Mouse (Mus musculus): ENCODE measurements around the gene Fxyd7. TPM values are rescaled to one million over a fixed set of nuclear protein-coding genes. Genes with fewer than 3 reads are reported as not detected.

Fxyd7 gene
- polyA plus RNA-seq, 1 experiment from 2014 or later, result 1.8 TPM

DNA sequence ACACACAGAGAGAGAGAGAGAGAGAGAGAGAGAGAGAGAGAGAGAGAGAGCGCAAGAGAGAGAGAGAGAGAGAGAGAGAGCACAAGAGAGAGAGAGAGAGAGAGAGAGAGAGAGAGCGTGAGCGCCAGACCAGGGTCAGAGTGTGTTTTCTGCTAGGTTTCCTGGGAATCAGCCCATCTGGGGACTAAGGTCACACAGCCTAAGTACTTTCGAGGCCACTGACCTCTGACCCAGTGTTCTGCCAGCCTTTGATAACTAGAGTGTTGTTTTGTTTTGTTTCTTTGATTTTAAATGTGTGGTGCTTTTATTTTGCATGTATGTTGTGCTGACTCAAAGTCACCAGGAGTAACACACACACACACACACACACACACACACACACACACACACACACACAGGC, 4.6 kb upstream of the Fxyd7 start:
- TF ChIP-seq EP300 (IDR thresholded peaks at IDR 0.05), result no peak
- no peak for TF ChIP-seq CTCF (IDR thresholded peaks at IDR 0.05)
- DNase-seq (ENCODE audit: low spot score) (peak; percentile 50), ATAC-seq (peak; percentile 31)
- H3K9ac ChIP-seq (replicated peaks; ENCODE audit: low read depth), result no peak overlapping the region
- H3K4me2 ChIP-seq (replicated peaks; ENCODE audit: low read depth, low read length), result no peak overlapping the region
- H3K4me3 ChIP-seq (ENCODE audit: low read depth, low read length), result no peak overlapping the region
- H3K36me3 ChIP-seq (ENCODE audit: insufficient read depth, low read length), result no peaks in the 10 kb centered on the region
- peaks cover 22% of the 10 kb centered on the region for H3K27me3 ChIP-seq (replicated peaks; ENCODE audit: insufficient read depth, low read length)
- WGBS, result 41% methylated on average over 3 of the region's 4 CpGs
- no peaks in the 10 kb centered on the region for H3K9me3 ChIP-seq (ENCODE audit: low read length)
- 0 out of 2 replicates have a peak, but pooled peaks cover 7% of the 10 kb centered on the region for H3K4me1 ChIP-seq (ENCODE audit: insufficient read depth, low read depth, low read length)
- H3K27ac ChIP-seq (ENCODE audit: low read length), result no peak overlapping the region; the same call in 1 of the 2 replicates

DNA sequence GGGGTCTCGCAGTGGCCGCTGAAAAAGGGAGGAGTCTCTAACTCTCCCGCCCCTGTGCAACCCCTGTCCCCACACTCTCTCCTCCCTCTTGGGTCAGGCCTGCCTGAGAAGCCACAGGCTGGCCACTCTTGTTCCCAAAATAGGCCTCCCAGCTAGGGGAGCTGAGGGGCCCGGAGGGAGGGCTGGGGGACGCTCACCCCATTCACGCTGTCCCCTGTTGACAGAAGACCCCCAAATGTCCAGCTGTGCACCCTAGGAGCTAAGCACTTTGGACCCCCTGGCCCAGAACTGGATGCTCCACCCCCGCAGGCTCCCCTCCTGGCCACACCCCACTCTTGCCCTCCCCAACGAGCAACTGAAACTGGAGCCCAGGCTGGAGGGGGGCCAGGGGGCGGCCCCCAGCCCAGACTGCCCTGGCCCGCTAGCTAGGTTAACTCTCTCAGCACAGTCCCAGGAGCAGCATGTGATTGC, 4.1 kb upstream of the Fxyd7 start:
- H3K9me3 ChIP-seq (ENCODE audit: low read length), result no peaks in the 10 kb centered on the region
- peak overlapping the region; percentile 44 for H3K4me2 ChIP-seq (replicated peaks; ENCODE audit: low read depth, low read length)
- ATAC-seq (peak; percentile 90), DNase-seq (ENCODE audit: low spot score) (peak; percentile 90)
- 0 out of 2 replicates have a peak overlapping the region, but pooled peaks have one; percentile 12 for H3K9ac ChIP-seq (replicated peaks; ENCODE audit: low read depth)
- 17% methylated on average over 10 of the region's 10 CpGs for WGBS
- H3K4me1 ChIP-seq (ENCODE audit: insufficient read depth, low read depth, low read length), result 0 out of 2 replicates have a peak, but pooled peaks cover 7% of the 10 kb centered on the region
- no peak for TF ChIP-seq CTCF (IDR thresholded peaks at IDR 0.05)
- TF ChIP-seq EP300 (IDR thresholded peaks at IDR 0.05), result no peak
- H3K27ac ChIP-seq (ENCODE audit: low read length), result peak overlapping the region; percentile 80
- H3K4me3 ChIP-seq (ENCODE audit: low read depth, low read length), result peak overlapping the region; percentile 30
- H3K27me3 ChIP-seq (replicated peaks; ENCODE audit: insufficient read depth, low read length), result peaks cover 27% of the 10 kb centered on the region
- H3K36me3 ChIP-seq (ENCODE audit: insufficient read depth, low read length), result no peaks in the 10 kb centered on the region

DNA sequence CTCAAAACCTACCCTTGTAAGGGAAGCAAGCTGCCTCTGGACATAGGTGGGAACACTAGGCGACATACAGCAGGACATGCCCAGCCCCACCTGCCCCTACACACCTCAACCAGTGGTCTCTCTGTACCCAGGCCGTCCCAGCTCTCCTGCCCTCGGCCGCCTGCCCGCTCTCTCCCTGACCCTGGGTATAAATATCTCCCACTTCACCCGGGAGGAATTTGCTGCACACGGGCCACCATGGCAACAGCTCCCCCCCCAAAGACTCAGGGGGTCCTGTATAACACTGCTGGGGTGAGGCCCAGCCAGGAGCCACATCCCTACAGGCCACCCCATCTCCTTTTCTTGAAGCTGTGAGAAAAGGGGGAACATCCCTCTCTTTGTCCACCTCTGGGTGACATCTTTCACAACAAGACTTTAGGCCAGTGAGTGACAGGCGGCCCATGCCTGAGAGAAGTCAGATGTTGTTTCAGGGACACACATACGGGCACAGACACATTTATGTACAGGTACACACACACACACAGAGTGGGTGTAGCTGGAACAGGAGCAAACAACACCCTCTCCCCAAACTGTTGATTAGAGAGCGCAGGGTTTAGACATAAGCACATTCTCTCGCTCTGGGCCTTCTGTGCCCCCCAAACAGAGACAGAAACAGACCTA, 3.5 kb upstream of the Fxyd7 start:
- H3K4me1 ChIP-seq (ENCODE audit: insufficient read depth, low read depth, low read length), result 0 out of 2 replicates have a peak, but pooled peaks cover 7% of the 10 kb centered on the region
- peak; percentile 27 for DNase-seq (ENCODE audit: low spot score)
- H3K27ac ChIP-seq (ENCODE audit: low read length), result peak overlapping the region; percentile 80
- 37% methylated on average over 11 of the region's 11 CpGs for WGBS
- H3K9ac ChIP-seq (replicated peaks; ENCODE audit: low read depth), result 0 out of 2 replicates have a peak overlapping the region, but pooled peaks have one; percentile 12
- H3K36me3 ChIP-seq (ENCODE audit: insufficient read depth, low read length), result no peaks in the 10 kb centered on the region
- peaks cover 32% of the 10 kb centered on the region for H3K27me3 ChIP-seq (replicated peaks; ENCODE audit: insufficient read depth, low read length)
- no peaks in the 10 kb centered on the region for H3K9me3 ChIP-seq (ENCODE audit: low read length)
- TF ChIP-seq CTCF (IDR thresholded peaks at IDR 0.05) (no peak), EP300 (IDR thresholded peaks at IDR 0.05) (no peak)
- ATAC-seq, result no peak
- peak overlapping the region; percentile 44 for H3K4me2 ChIP-seq (replicated peaks; ENCODE audit: low read depth, low read length)
- H3K4me3 ChIP-seq (ENCODE audit: low read depth, low read length), result peak overlapping the region; percentile 30

DNA sequence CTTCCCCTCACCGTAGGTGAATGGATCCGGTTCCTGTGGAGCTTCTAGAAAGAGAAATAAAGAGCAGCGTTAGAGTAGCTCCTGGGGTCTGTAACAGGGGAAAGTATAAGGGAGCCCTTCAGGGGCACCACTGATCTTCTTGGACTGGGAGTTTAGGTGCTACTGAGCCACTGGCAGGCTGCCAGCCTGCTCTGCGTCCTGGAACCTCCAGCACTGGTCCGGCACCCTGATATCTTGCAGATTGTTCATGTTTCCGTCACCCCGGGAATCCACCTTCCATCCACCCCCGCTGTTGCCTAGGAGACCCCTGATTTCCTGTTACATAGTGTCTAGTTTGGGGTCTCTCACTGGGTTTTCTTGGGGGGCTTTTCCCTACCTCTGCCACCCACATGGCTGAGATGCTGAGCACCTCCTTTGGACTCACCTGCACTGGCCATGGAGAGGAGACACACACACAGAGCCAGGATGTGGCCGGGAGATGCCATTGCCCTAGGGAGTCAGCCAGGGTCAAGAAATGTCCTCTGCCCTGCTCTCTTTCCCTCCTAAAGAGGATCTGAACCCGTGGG, 2.7 kb upstream of the Fxyd7 start:
- 0 out of 2 replicates have a peak overlapping the region, but pooled peaks have one; percentile 30 for H3K4me3 ChIP-seq (ENCODE audit: low read depth, low read length)
- ATAC-seq, result no peak
- TF ChIP-seq EP300 (IDR thresholded peaks at IDR 0.05) (no peak), CTCF (IDR thresholded peaks at IDR 0.05) (no peak)
- peak overlapping the region; percentile 44; the same call in 1 of the 2 replicates for H3K4me2 ChIP-seq (replicated peaks; ENCODE audit: low read depth, low read length)
- 0 out of 2 replicates have a peak overlapping the region, but pooled peaks have one; percentile 80 for H3K27ac ChIP-seq (ENCODE audit: low read length)
- no peak for DNase-seq (ENCODE audit: low spot score)
- no peaks in the 10 kb centered on the region for H3K9me3 ChIP-seq (ENCODE audit: low read length)
- H3K36me3 ChIP-seq (ENCODE audit: insufficient read depth, low read length), result no peaks in the 10 kb centered on the region
- WGBS, result 27% methylated on average over 10 of the region's 10 CpGs
- H3K9ac ChIP-seq (replicated peaks; ENCODE audit: low read depth), result no peak overlapping the region
- 0 out of 2 replicates have a peak, but pooled peaks cover 7% of the 10 kb centered on the region for H3K4me1 ChIP-seq (ENCODE audit: insufficient read depth, low read depth, low read length)
- peaks cover 32% of the 10 kb centered on the region for H3K27me3 ChIP-seq (replicated peaks; ENCODE audit: insufficient read depth, low read length)

DNA sequence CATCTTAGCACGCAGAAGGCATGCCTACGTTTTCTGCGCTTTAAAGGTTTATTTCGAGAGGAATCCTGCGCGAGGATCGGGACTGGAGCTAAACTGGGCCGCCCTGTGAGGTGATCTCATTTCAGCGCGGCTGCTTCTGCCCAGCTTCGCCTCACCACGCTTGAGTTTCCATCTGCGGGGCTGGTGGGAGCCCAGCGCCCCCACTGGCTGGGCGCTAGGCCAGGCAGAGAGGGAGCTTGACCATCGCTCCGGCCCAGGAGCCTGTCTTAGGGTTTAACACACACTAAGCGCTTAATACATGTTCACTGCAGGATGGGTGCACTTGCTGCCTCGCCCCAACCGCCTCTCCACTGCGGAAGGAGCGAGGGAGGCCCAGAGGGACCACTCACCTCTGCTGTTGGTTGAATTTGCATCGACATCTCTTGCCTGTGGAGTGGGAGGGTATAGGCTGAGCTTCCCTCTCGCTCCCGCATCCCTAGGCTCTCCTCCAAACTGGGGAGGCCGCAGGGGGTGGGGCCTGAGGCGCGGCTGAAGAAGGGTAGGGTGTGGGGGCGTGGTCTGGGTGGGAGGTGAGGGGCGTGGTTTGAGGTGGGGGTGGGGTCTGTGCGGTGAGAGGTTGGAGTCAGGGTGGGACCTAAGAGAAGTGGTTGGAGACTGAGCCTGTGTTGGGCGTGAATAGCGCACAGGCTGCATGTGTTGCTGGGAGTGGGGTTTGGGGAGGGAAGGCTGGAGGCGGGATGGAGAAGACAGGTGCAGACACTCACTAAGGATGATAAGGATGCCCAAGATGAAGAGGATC, 1.6 kb upstream of the Fxyd7 start:
- Histone ChIP-seq H3K4me2 (replicated peaks; ENCODE audit: low read depth, low read length) (no peak overlapping the region), H3K36me3 (ENCODE audit: insufficient read depth, low read length) (no peaks in the 10 kb centered on the region), H3K9ac (replicated peaks; ENCODE audit: low read depth) (no peak overlapping the region), H3K4me1 (ENCODE audit: insufficient read depth, low read depth, low read length) (0 out of 2 replicates have a peak, but pooled peaks cover 7% of the 10 kb centered on the region), H3K4me3 (ENCODE audit: low read depth, low read length) (0 out of 2 replicates have a peak overlapping the region, but pooled peaks have one; percentile 3), H3K27ac (ENCODE audit: low read length) (no peak overlapping the region), H3K9me3 (ENCODE audit: low read length) (no peaks in the 10 kb centered on the region), H3K27me3 (replicated peaks; ENCODE audit: insufficient read depth, low read length) (peaks cover 32% of the 10 kb centered on the region)
- TF ChIP-seq EP300 (IDR thresholded peaks at IDR 0.05) (no peak), CTCF (IDR thresholded peaks at IDR 0.05) (peak; percentile 46)
- ATAC-seq (no peak), DNase-seq (ENCODE audit: low spot score) (peak; percentile 34)
- WGBS, result 7% methylated on average over 33 of the region's 34 CpGs

DNA sequence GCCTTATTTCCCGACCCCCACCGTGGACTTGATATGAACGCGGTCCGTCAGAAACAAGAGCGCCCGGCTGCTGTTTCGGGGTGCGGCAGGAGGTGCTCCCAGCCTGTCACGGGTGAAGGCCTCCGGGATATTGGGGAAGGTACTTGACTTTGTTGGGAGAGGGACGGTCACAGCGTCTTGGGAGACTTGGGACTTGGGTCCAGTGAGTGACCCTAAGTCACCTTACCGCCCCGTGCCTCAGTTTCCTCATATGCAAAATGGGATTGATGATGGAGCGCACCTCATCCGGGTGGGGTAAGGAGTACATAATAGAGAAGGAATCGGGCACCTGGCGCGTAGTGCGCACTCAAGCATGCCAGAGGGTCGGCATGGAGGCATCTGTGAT, 976 bp upstream of the Fxyd7 start:
- Histone ChIP-seq H3K4me2 (replicated peaks; ENCODE audit: low read depth, low read length) (no peak overlapping the region), H3K9ac (replicated peaks; ENCODE audit: low read depth) (no peak overlapping the region), H3K36me3 (ENCODE audit: insufficient read depth, low read length) (no peaks in the 10 kb centered on the region), H3K27me3 (replicated peaks; ENCODE audit: insufficient read depth, low read length) (peaks cover 32% of the 10 kb centered on the region), H3K9me3 (ENCODE audit: low read length) (no peaks in the 10 kb centered on the region), H3K4me3 (ENCODE audit: low read depth, low read length) (no peak overlapping the region), H3K4me1 (ENCODE audit: insufficient read depth, low read depth, low read length) (0 out of 2 replicates have a peak, but pooled peaks cover 7% of the 10 kb centered on the region), H3K27ac (ENCODE audit: low read length) (no peak overlapping the region)
- DNase-seq (ENCODE audit: low spot score) (no peak), ATAC-seq (no peak)
- TF ChIP-seq EP300 (IDR thresholded peaks at IDR 0.05), result no peak
- no peak for TF ChIP-seq CTCF (IDR thresholded peaks at IDR 0.05)
- WGBS, result 10% methylated on average over 22 of the region's 22 CpGs

All from lung, postnatal 0 days (tissue).